Mouse (Mus musculus) intestine, embryonic 14.5 days (tissue): ENCODE data around the gene Sec14l3. TPM values are rescaled to one million over a fixed set of nuclear protein-coding genes. Genes with fewer than 3 reads are reported as not detected.

Experiments used
- ATAC-seq: fragments of 200-750 bp; cut with Nextera tagmentation; replicated peaks from 2 replicates; pipeline ENCODE4 v1.8.0; 2017; ENCODE audit warnings: low read depth, moderate number of reproducible peaks, moderate TSS enrichment, moderate library complexity; ENCODE audit not compliant: low FRiP score, low TSS enrichment
- DNase-seq: peaks from one replicate; pipeline ENCODE4 v3.0.0-alpha.2; 2018; ENCODE audit warnings: low spot score
- H3K27ac ChIP-seq: fragments of 300-500 bp; sonication (generic); 2 replicates; pipeline ENCODE4 v1.5.1; 2014; ENCODE audit warnings: low read depth, mild to moderate bottlenecking, control low read depth
- H3K27me3 ChIP-seq: fragments of 300-500 bp; sonication (generic); replicated peaks from 2 replicates; pipeline ENCODE4 v1.6.1; 2014; ENCODE audit warnings: low read length, control low read depth; ENCODE audit not compliant: control insufficient read depth, insufficient read depth
- H3K36me3 ChIP-seq: fragments of 300-500 bp; sonication (generic); 2 replicates; pipeline ENCODE4 v1.6.1; 2014; ENCODE audit warnings: low read length, control low read depth; ENCODE audit not compliant: control insufficient read depth, insufficient read depth
- H3K4me1 ChIP-seq: fragments of 300-500 bp; sonication (generic); replicated peaks from 2 replicates; pipeline ENCODE4 v1.6.1; 2014; ENCODE audit warnings: low read length, control low read depth, mixed read lengths; ENCODE audit not compliant: control insufficient read depth, insufficient read depth
- H3K4me2 ChIP-seq: fragments of 300-500 bp; sonication (generic); 2 replicates; pipeline ENCODE4 v1.6.1; 2014; ENCODE audit warnings: low read length
- H3K4me3 ChIP-seq: fragments of 300-500 bp; sonication (generic); 2 replicates; pipeline ENCODE4 v1.5.1; 2014; ENCODE audit warnings: low read depth, low read length, control low read depth, mixed read lengths
- H3K9ac ChIP-seq: fragments of 300-500 bp; sonication (generic); 2 replicates; pipeline ENCODE4 v1.6.1; 2014; ENCODE audit warnings: mild to moderate bottlenecking, low read length
- H3K9me3 ChIP-seq: fragments of 300-500 bp; sonication (generic); 2 replicates; pipeline ENCODE4 v1.6.1; 2016; ENCODE audit warnings: low read length, control low read depth; ENCODE audit not compliant: control insufficient read depth
- WGBS: fragments of 180-500 bp; shearing (Covaris S2); extraction: QIAGEN DNeasy Blood & Tissue Kit; methylation state at CpG from one replicate; pipeline ENCODE4 v1.1.7; 2014; 5-methylcytosine and 5-hydroxymethylcytosine counted together
- polyA plus RNA-seq: library from polyadenylated mRNA; unstranded; fragments of >200 nt; fragmentation: Nextera tagmentation; extraction: Ambion mirVana; gene quantifications from 2 replicates; pipeline ENCODE4 v1.2.1, GENCODE M21; 2014

The Sec14l3 gene
- polyA plus RNA-seq, 1 experiment from 2014 or later = not detected

DNA sequence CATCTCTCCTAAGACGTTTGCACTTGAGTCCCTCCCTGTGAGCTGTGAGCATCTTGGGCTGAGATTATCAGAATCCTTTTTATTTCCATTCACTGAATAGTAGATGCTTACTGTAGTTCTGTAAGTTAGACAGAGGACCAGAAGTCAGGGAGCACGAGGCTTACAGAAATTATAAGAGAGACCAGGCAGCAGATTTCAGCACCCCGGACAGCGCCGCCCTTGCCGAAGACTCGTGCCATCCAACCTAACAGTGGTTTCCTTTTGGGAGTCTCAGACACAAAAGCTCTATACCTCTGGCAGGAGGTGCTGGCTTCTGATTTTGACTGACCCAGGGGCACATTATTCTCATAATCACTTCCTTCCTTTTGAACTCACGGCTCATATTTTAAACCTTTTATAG is 12.0 kb downstream of the Sec14l3 start:
- peak; percentile 92 for DNase-seq
- Histone ChIP-seq H3K4me2 (no peak overlapping the region), H3K4me1 (no peaks in the 10 kb centered on the region), H3K9ac (no peak overlapping the region), H3K9me3 (no peaks in the 10 kb centered on the region), H3K4me3 (no peak overlapping the region), H3K27me3 (no peaks in the 10 kb centered on the region), H3K27ac (no peak overlapping the region), H3K36me3 (no peaks in the 10 kb centered on the region)
- no peak for ATAC-seq
- 17% methylated on average over 8 of the region's 8 CpGs for WGBS

DNA sequence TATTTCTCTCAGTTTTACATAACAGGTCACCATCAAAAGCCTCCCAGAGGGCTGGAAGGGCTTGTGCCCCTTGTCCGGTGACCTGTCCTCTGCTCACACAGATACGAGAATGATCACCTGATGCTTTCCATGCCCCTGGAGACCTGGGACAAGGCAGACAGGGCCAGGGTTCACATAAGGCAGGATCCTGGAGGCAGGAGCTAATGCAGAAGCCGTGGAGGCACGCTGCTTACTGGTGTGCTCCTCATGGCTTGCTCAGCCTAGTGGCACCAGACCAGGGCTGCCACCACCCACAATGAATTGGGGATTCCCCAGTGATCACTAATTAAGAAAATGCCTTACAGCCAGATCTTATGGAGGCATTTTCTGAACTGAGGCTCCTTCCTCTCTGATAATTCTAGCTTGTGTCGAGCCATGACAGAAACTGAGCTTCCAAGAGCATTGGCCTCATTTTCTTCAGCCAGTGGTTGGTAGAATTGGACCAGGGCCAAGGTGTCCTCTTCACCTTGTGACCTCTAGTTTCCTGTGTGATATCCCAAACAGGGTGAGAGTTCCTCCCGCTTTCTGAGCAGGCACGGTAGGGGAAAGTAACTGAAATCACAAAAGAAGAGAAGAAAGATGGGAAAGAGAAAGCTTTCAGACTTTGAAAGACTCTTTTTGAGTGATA is 13.8 kb downstream of the Sec14l3 start:
- ATAC-seq = no peak
- WGBS = 83% methylated on average over 7 of the region's 7 CpGs

GRCm38 (mm10) chr11:4080219-4080618 is 15.6 kb downstream of the Sec14l3 start:
- DNase-seq (peak; percentile 86), ATAC-seq (no peak)
- Histone ChIP-seq H3K9me3 (no peaks in the 10 kb centered on the region), H3K36me3 (no peaks in the 10 kb centered on the region), H3K9ac (no peak overlapping the region), H3K27me3 (no peaks in the 10 kb centered on the region), H3K4me1 (no peaks in the 10 kb centered on the region), H3K27ac (no peak overlapping the region), H3K4me2 (no peak overlapping the region), H3K4me3 (no peak overlapping the region)
- WGBS = 11% methylated on average over 4 of the region's 4 CpGs

More for the DNA sequence above, 13.8 kb downstream of the Sec14l3 start:
- no peak overlapping the region for H3K9ac ChIP-seq
- H3K4me3 ChIP-seq = no peak overlapping the region
- no peak overlapping the region for H3K27ac ChIP-seq
- H3K36me3 ChIP-seq = no peaks in the 10 kb centered on the region
- no peaks in the 10 kb centered on the region for H3K4me1 ChIP-seq
- no peaks in the 10 kb centered on the region for H3K27me3 ChIP-seq
- H3K4me2 ChIP-seq = no peak overlapping the region
- DNase-seq = no peak
- H3K9me3 ChIP-seq = no peaks in the 10 kb centered on the region

- Histone ChIP-seq H3K9ac (no peak overlapping the region), H3K4me3 (no peak overlapping the region), H3K36me3 (no peaks in the 10 kb centered on the region), H3K4me1 (no peaks in the 10 kb centered on the region), H3K27me3 (no peaks in the 10 kb centered on the region), H3K27ac (no peak overlapping the region), H3K4me2 (no peak overlapping the region), H3K9me3 (no peaks in the 10 kb centered on the region)
- ATAC-seq = no peak
- peak; percentile 75 for DNase-seq
- 39% methylated on average over 5 of the region's 5 CpGs for WGBS
Measured at GRCm38 (mm10) chr11:4083316-4084078, 18.9 kb downstream of the Sec14l3 start.

- ATAC-seq (no peak), DNase-seq (no peak)
- H3K27ac ChIP-seq = no peak overlapping the region
- no peaks in the 10 kb centered on the region for H3K4me1 ChIP-seq
- no peak overlapping the region for H3K4me3 ChIP-seq
- H3K9me3 ChIP-seq = no peaks in the 10 kb centered on the region
- H3K9ac ChIP-seq = no peak overlapping the region
- H3K36me3 ChIP-seq = peaks cover under 1% of the 10 kb centered on the region
- H3K27me3 ChIP-seq = no peaks in the 10 kb centered on the region
- WGBS = 68% methylated on average over 1 of the region's 1 CpGs
- H3K4me2 ChIP-seq = no peak overlapping the region
Measured at GRCm38 (mm10) chr11:4086246-4086645, 21.6 kb downstream of the Sec14l3 start.

DNA sequence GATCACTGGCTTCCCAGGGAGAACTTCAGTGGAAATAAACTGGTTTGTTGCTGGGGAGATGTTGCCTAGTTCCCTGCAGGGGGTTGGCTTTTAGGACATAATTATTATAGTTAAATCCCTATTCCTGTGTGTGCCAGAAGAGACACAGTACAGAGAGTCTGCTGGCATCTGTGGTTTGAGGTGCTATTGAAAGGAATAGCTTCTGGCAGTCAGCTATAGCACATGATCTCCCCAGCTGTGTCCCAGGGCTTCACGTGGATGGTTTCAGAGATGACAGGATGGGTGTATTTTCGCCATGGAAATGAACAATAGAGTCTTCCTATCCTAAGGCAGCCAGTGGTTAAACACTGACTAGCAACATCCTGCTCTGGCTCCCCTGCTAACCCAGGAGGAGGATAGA is 22.6 kb downstream of the Sec14l3 start:
- WGBS = 64% methylated on average over 2 of the region's 2 CpGs
- DNase-seq = no peak
- no peak overlapping the region for H3K4me2 ChIP-seq

DNA sequence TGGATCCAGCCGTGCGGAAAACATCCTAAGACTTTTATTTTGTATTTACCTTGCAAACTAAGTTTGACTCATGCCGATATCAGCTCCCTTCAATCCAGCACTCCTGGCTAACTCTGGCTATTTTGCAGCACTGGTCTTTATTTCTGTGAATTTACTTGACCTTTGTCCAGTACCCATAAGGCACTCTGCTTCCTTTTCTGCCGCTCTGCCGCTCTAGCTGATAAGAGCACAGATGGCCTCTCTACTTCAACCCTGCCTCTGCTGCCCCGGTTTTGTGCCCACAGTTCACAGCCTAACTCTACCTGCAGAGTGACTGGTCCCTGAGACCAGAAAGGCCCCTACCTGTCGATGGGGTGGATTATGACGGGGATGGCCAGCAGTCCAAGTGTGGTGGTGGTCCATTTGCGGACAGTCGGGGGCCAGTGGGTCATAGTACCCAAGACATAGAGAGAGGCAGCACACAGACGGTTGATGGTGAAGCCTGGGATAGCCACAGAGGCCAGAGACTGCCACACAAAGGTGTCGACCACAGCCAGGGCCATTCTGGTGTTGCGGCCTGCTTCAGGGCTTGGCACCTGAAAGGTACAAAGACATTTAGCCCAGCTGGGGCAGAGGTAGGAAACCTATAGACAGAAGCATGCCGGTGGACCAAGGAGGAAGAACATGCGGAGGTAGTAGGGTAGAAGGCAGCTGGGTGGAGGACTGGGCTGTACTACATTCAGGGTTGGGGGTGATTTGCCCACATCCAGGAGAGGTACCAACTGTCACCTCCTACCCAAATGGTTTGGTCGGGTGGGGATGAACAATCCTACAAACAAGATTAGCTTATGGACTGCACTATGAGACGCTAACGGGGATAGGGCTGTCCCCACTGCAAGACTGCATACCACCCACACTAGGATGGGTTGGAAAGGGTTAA is 29.1 kb downstream of the Sec14l3 start:
- DNase-seq = no peak
- Histone ChIP-seq H3K9ac (no peak overlapping the region), H3K27me3 (no peaks in the 10 kb centered on the region), H3K36me3 (peaks cover 12% of the 10 kb centered on the region), H3K27ac (peak overlapping the region; percentile 51), H3K4me1 (peaks cover 15% of the 10 kb centered on the region), H3K9me3 (no peaks in the 10 kb centered on the region), H3K4me2 (peak overlapping the region; percentile 70), H3K4me3 (peak overlapping the region; percentile 59; the same call in 1 of the 2 replicates)
- ATAC-seq = no peak
- 79% methylated on average over 18 of the region's 18 CpGs for WGBS

More for the DNA sequence above, 22.6 kb downstream of the Sec14l3 start:
- Histone ChIP-seq H3K4me1 (no peaks in the 10 kb centered on the region), H3K9ac (no peak overlapping the region), H3K36me3 (peaks cover 11% of the 10 kb centered on the region), H3K4me3 (no peak overlapping the region), H3K9me3 (no peaks in the 10 kb centered on the region), H3K27me3 (no peaks in the 10 kb centered on the region), H3K27ac (no peak overlapping the region)
- no peak for ATAC-seq

DNA sequence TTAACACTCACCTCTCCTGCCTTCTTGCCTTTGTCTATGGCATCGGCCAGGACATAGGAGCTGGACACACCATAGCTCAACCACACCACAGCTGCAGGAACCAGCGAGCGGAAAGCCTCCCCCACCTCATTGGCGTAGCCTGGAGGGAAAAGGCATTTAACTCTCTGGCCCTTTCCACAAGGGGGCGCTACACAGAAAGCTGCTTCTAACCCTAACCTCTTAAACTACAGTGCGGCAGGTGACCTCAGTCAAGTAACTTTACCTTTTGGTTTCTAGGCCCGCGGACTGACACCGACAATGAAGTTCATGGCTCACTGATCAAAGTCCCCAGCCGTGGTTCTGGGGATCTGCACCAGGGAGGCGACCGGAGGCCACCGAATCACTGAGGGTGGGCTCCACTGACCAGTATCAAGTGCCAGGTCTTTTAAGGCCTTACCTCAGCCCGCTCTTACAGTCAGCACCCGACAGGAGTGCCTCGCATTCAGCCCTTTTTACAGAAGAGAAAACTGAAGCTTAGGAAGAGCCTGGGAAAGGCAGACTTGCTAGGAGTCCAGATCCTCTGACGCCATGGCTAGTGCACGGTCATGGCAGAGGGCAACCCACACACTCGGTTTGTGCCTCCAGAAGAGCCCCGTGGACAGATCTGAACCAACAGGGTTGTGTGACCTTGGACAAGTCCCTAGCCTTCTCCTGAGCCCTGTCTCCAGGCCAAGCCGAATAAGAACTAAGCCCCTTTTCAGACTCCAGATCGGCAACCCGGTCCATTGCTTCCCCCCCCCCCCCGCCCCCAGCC is 29.9 kb downstream of the Sec14l3 start:
- ATAC-seq = peak; percentile 3; the same call in 1 of the 2 replicates

More for the DNA sequence above, 29.9 kb downstream of the Sec14l3 start:
- H3K4me3 ChIP-seq = peak overlapping the region; percentile 59
- peaks cover 12% of the 10 kb centered on the region for H3K36me3 ChIP-seq
- no peaks in the 10 kb centered on the region for H3K9me3 ChIP-seq
- no peaks in the 10 kb centered on the region for H3K27me3 ChIP-seq
- DNase-seq = peak; percentile 82
- peak overlapping the region; percentile 66 for H3K27ac ChIP-seq
- H3K4me1 ChIP-seq = peaks cover 15% of the 10 kb centered on the region
- H3K4me2 ChIP-seq = peak overlapping the region; percentile 70
- WGBS = 10% methylated on average over 24 of the region's 24 CpGs
- H3K9ac ChIP-seq = peak overlapping the region; percentile 45
